Mouse (Mus musculus): ENCODE data around the gene Mus81. TPM values are rescaled to one million over a fixed set of nuclear protein-coding genes. Genes with fewer than 3 reads are reported as not detected.

Gene Mus81
- total and polyA plus RNA-seq, 3 experiments: 20.4 to 29.3 (median 28.8) TPM

GRCm38 (mm10) chr19:5488878-5489571 lies 823 bp upstream of the Mus81 start (continued):
- TF ChIP-seq MAFK (IDR thresholded peaks at IDR 0.05; ENCODE audit: insufficient replicate concordance, low read length): no peak
- TF ChIP-seq NRF1 (IDR thresholded peaks at IDR 0.05; ENCODE audit: low read depth, low read length): 0 out of 2 replicates have a peak, but pooled peaks have one; percentile 14
- TF ChIP-seq POLR2A (IDR thresholded peaks at IDR 0.05; ENCODE audit: low read depth, low read length): peak; percentile 93
- TF ChIP-seq CHD1 (IDR thresholded peaks at IDR 0.05; ENCODE audit: low read depth, low read length): no peak
- TF ChIP-seq RCOR1 (conservative IDR thresholded peaks at IDR 0.05; ENCODE audit: low read depth, low read length): no peak
- TF ChIP-seq HCFC1 (IDR thresholded peaks at IDR 0.05; ENCODE audit: low read depth, low read length): peak; percentile 85
- no peak for TF ChIP-seq SMC3 (IDR thresholded peaks at IDR 0.05; ENCODE audit: low read depth, low read length)
- peak; percentile 70 for TF ChIP-seq TCF12 (IDR thresholded peaks at IDR 0.05; ENCODE audit: low read depth, low read length)
- TF ChIP-seq MAX (IDR thresholded peaks at IDR 0.05; ENCODE audit: low read length): peak; percentile 80; the same call in 1 of the 2 replicates
- no peak for TF ChIP-seq JUN (IDR thresholded peaks at IDR 0.05; ENCODE audit: insufficient read depth, low read depth, low read length)
- peak; percentile 3; the same call in 1 of the 2 replicates for TF ChIP-seq EP300 (IDR thresholded peaks at IDR 0.05; ENCODE audit: low read length)
- peak; percentile 97 for TF ChIP-seq MXI1 (IDR thresholded peaks at IDR 0.05; ENCODE audit: low read depth, low read length)
- no peak for TF ChIP-seq USF2 (conservative IDR thresholded peaks at IDR 0.05; ENCODE audit: low read depth, low read length)

GRCm38 (mm10) chr19:5486771-5487170 lies 1.4 kb downstream of the Mus81 start:
- Histone ChIP-seq H3K36me3 (replicated peaks in 1 of 2; ENCODE audit: control insufficient read depth in 1 of 2, insufficient read depth in 1 of 2, low read length in 1 of 2) (peaks cover 29 to 48% of the 10 kb centered on the region in 2 experiments), H3K27me3 (replicated peaks) (no peaks in the 10 kb centered on the region), H3K4me2 (ENCODE audit: insufficient read depth, low read depth, poor library complexity, severe bottlenecking) (no peak overlapping the region), H3K9me3 (replicated peaks; ENCODE audit: low read length) (no peaks in the 10 kb centered on the region), H3K4me1 (ENCODE audit: control insufficient read depth in 1 of 2, insufficient read depth in 2 of 2) (peaks cover 2 to 21% of the 10 kb centered on the region in 2 experiments; a peak in 2 of 4 replicates), H3K4me3 (replicated peaks in 1 of 3; ENCODE audit: low read depth in 2 of 3, low read length in 2 of 3, poor library complexity in 1 of 3) (no peak overlapping the region), H3K27ac (ENCODE audit: insufficient read depth, low read depth) (no peak overlapping the region), H3K79me2 (replicated peaks; ENCODE audit: control insufficient read depth, extremely low read depth, insufficient read depth, poor library complexity, severe bottlenecking) (peaks cover 4% of the 10 kb centered on the region), H3K9ac (ENCODE audit: insufficient read depth, low read depth) (no peak overlapping the region; the same call in 1 of the 2 replicates)
- dilution Hi-C loops (cut with MboI; ENCODE audit: extremely low pct_ligation_motif_present, extremely low pct_unique_long_range_greater_than_20kb, low sequenced_read_pairs): no loop called here
- no peak for DNase-seq (ENCODE audit: extremely low read depth)
- TF ChIP-seq E2F4 (IDR thresholded peaks at IDR 0.05; ENCODE audit: insufficient replicate concordance, low read depth, low read length) (no peak), ZKSCAN1 (IDR thresholded peaks at IDR 0.05; ENCODE audit: borderline replicate concordance, low read depth, low read length) (no peak), UBTF (IDR thresholded peaks at IDR 0.05; ENCODE audit: low read depth, low read length) (no peak), POLR2AphosphoS2 (IDR thresholded peaks at IDR 0.05; ENCODE audit: low read depth, low read length) (no peak), CHD2 (IDR thresholded peaks at IDR 0.05; ENCODE audit: low read length) (no peak), TBP (conservative IDR thresholded peaks at IDR 0.05; ENCODE audit: low read depth, low read length) (no peak), BHLHE40 (IDR thresholded peaks at IDR 0.05; ENCODE audit: low read depth, low read length) (no peak), EP300 (IDR thresholded peaks at IDR 0.05; ENCODE audit: low read length) (no peak), GABPA (IDR thresholded peaks at IDR 0.05; ENCODE audit: insufficient replicate concordance, low read depth, low read length) (no peak)
- in situ Hi-C loops (cut with MboI; ENCODE audit: low pct_ligation_motif_present, low pct_unique_long_range_greater_than_20kb, low sequenced_read_pairs): no loop called here

All from CH12.LX (cell line).